Mouse (Mus musculus): ENCODE results near the gene Rnf144b. TPM values are rescaled to one million over a fixed set of nuclear protein-coding genes. Genes with fewer than 3 reads are reported as not detected.

Gene Rnf144b
- polyA plus RNA-seq, 1 experiment from 2014 or later: 3.1 TPM

GRCm38 (mm10) chr13:47156841-47157240, 34.4 kb downstream of the Rnf144b start:
- Histone ChIP-seq H3K9ac (ENCODE audit: low read length) (no peak overlapping the region), H3K4me2 (ENCODE audit: low read depth, low read length) (no peak overlapping the region), H3K36me3 (ENCODE audit: control insufficient read depth, insufficient read depth, low read length) (no peaks in the 10 kb centered on the region), H3K9me3 (replicated peaks; ENCODE audit: control insufficient read depth, low read length) (no peaks in the 10 kb centered on the region), H3K4me1 (ENCODE audit: control insufficient read depth, insufficient read depth, low read length) (no peaks in the 10 kb centered on the region), H3K27ac (ENCODE audit: low read length) (no peak overlapping the region), H3K27me3 (ENCODE audit: control insufficient read depth, insufficient read depth, low read length) (no peaks in the 10 kb centered on the region), H3K4me3 (replicated peaks; ENCODE audit: low read length) (no peak overlapping the region)
- WGBS: 39% methylated on average over 5 of the region's 5 CpGs
- no peak for ATAC-seq (ENCODE audit: insufficient read depth, low FRiP score)

- Histone ChIP-seq H3K27ac (ENCODE audit: low read length) (no peak overlapping the region), H3K4me3 (replicated peaks; ENCODE audit: low read length) (no peak overlapping the region), H3K27me3 (ENCODE audit: control insufficient read depth, insufficient read depth, low read length) (no peaks in the 10 kb centered on the region), H3K36me3 (ENCODE audit: control insufficient read depth, insufficient read depth, low read length) (no peaks in the 10 kb centered on the region), H3K4me2 (ENCODE audit: low read depth, low read length) (no peak overlapping the region), H3K9ac (ENCODE audit: low read length) (no peak overlapping the region), H3K9me3 (replicated peaks; ENCODE audit: control insufficient read depth, low read length) (0 out of 2 replicates have a peak, but pooled peaks cover 4% of the 10 kb centered on the region), H3K4me1 (ENCODE audit: control insufficient read depth, insufficient read depth, low read length) (no peaks in the 10 kb centered on the region)
- WGBS: 87% methylated on average over 5 of the region's 5 CpGs
- no peak for ATAC-seq (ENCODE audit: insufficient read depth, low FRiP score)
These were observed 39.5 kb downstream of the Rnf144b start for GRCm38 (mm10) chr13:47162001-47162400.

GRCm38 (mm10) chr13:47164732-47165131, 42.3 kb downstream of the Rnf144b start:
- H3K9me3 ChIP-seq (replicated peaks; ENCODE audit: control insufficient read depth, low read length): 0 out of 2 replicates have a peak, but pooled peaks cover 4% of the 10 kb centered on the region
- H3K4me2 ChIP-seq (ENCODE audit: low read depth, low read length): no peak overlapping the region
- no peak overlapping the region for H3K27ac ChIP-seq (ENCODE audit: low read length)
- H3K4me3 ChIP-seq (replicated peaks; ENCODE audit: low read length): no peak overlapping the region
- ATAC-seq (ENCODE audit: insufficient read depth, low FRiP score): no peak
- WGBS: 74% methylated on average over 5 of the region's 5 CpGs
- H3K27me3 ChIP-seq (ENCODE audit: control insufficient read depth, insufficient read depth, low read length): no peaks in the 10 kb centered on the region
- H3K4me1 ChIP-seq (ENCODE audit: control insufficient read depth, insufficient read depth, low read length): no peaks in the 10 kb centered on the region
- no peak overlapping the region for H3K9ac ChIP-seq (ENCODE audit: low read length)
- no peaks in the 10 kb centered on the region for H3K36me3 ChIP-seq (ENCODE audit: control insufficient read depth, insufficient read depth, low read length)

- no peak overlapping the region for H3K27ac ChIP-seq (ENCODE audit: low read length)
- no peak overlapping the region for H3K9ac ChIP-seq (ENCODE audit: low read length)
- no peaks in the 10 kb centered on the region for H3K36me3 ChIP-seq (ENCODE audit: control insufficient read depth, insufficient read depth, low read length)
- no peaks in the 10 kb centered on the region for H3K27me3 ChIP-seq (ENCODE audit: control insufficient read depth, insufficient read depth, low read length)
- H3K4me2 ChIP-seq (ENCODE audit: low read depth, low read length): no peak overlapping the region
- H3K4me3 ChIP-seq (replicated peaks; ENCODE audit: low read length): no peak overlapping the region
- no peaks in the 10 kb centered on the region for H3K4me1 ChIP-seq (ENCODE audit: control insufficient read depth, insufficient read depth, low read length)
- H3K9me3 ChIP-seq (replicated peaks; ENCODE audit: control insufficient read depth, low read length): 0 out of 2 replicates have a peak, but pooled peaks cover 4% of the 10 kb centered on the region
- 89% methylated on average over 2 of the region's 2 CpGs for WGBS
- ATAC-seq (ENCODE audit: insufficient read depth, low FRiP score): no peak
These were observed 42.8 kb downstream of the Rnf144b start for GRCm38 (mm10) chr13:47165261-47165660.

- H3K4me1 ChIP-seq (ENCODE audit: control insufficient read depth, insufficient read depth, low read length): no peaks in the 10 kb centered on the region
- ATAC-seq (ENCODE audit: insufficient read depth, low FRiP score): 0 out of 2 replicates have a peak, but pooled peaks have one; percentile 25
- no peak overlapping the region; the same call in 1 of the 2 replicates for H3K27ac ChIP-seq (ENCODE audit: low read length)
- H3K27me3 ChIP-seq (ENCODE audit: control insufficient read depth, insufficient read depth, low read length): no peaks in the 10 kb centered on the region
- no peak overlapping the region for H3K4me3 ChIP-seq (replicated peaks; ENCODE audit: low read length)
- no peaks in the 10 kb centered on the region for H3K9me3 ChIP-seq (replicated peaks; ENCODE audit: control insufficient read depth, low read length)
- 20% methylated on average over 11 of the region's 11 CpGs for WGBS
- H3K4me2 ChIP-seq (ENCODE audit: low read depth, low read length): no peak overlapping the region
- H3K9ac ChIP-seq (ENCODE audit: low read length): no peak overlapping the region
- H3K36me3 ChIP-seq (ENCODE audit: control insufficient read depth, insufficient read depth, low read length): no peaks in the 10 kb centered on the region
These were observed 46.0 kb downstream of the Rnf144b start for GRCm38 (mm10) chr13:47168484-47168883.

- Histone ChIP-seq H3K9me3 (replicated peaks; ENCODE audit: control insufficient read depth, low read length) (no peaks in the 10 kb centered on the region), H3K27me3 (ENCODE audit: control insufficient read depth, insufficient read depth, low read length) (no peaks in the 10 kb centered on the region), H3K36me3 (ENCODE audit: control insufficient read depth, insufficient read depth, low read length) (no peaks in the 10 kb centered on the region), H3K9ac (ENCODE audit: low read length) (no peak overlapping the region), H3K4me3 (replicated peaks; ENCODE audit: low read length) (no peak overlapping the region), H3K4me2 (ENCODE audit: low read depth, low read length) (no peak overlapping the region), H3K27ac (ENCODE audit: low read length) (peak overlapping the region; percentile 70; the same call in 1 of the 2 replicates), H3K4me1 (ENCODE audit: control insufficient read depth, insufficient read depth, low read length) (no peaks in the 10 kb centered on the region)
- 64% methylated on average over 4 of the region's 4 CpGs for WGBS
- no peak for ATAC-seq (ENCODE audit: insufficient read depth, low FRiP score)
These were observed 47.6 kb downstream of the Rnf144b start for GRCm38 (mm10) chr13:47170026-47170425.

GRCm38 (mm10) chr13:47170811-47171555, 48.5 kb downstream of the Rnf144b start:
- Histone ChIP-seq H3K4me1 (ENCODE audit: control insufficient read depth, insufficient read depth, low read length) (no peaks in the 10 kb centered on the region), H3K27ac (ENCODE audit: low read length) (peak overlapping the region; percentile 70), H3K9ac (ENCODE audit: low read length) (no peak overlapping the region), H3K36me3 (ENCODE audit: control insufficient read depth, insufficient read depth, low read length) (no peaks in the 10 kb centered on the region), H3K9me3 (replicated peaks; ENCODE audit: control insufficient read depth, low read length) (no peaks in the 10 kb centered on the region), H3K4me3 (replicated peaks; ENCODE audit: low read length) (no peak overlapping the region), H3K4me2 (ENCODE audit: low read depth, low read length) (no peak overlapping the region), H3K27me3 (ENCODE audit: control insufficient read depth, insufficient read depth, low read length) (no peaks in the 10 kb centered on the region)
- 60% methylated on average over 13 of the region's 13 CpGs for WGBS
- no peak for ATAC-seq (ENCODE audit: insufficient read depth, low FRiP score)

- Histone ChIP-seq H3K27ac (ENCODE audit: low read length) (no peak overlapping the region), H3K4me3 (replicated peaks; ENCODE audit: low read length) (no peak overlapping the region), H3K4me2 (ENCODE audit: low read depth, low read length) (no peak overlapping the region), H3K9me3 (replicated peaks; ENCODE audit: control insufficient read depth, low read length) (no peaks in the 10 kb centered on the region), H3K9ac (ENCODE audit: low read length) (no peak overlapping the region), H3K36me3 (ENCODE audit: control insufficient read depth, insufficient read depth, low read length) (no peaks in the 10 kb centered on the region), H3K27me3 (ENCODE audit: control insufficient read depth, insufficient read depth, low read length) (no peaks in the 10 kb centered on the region), H3K4me1 (ENCODE audit: control insufficient read depth, insufficient read depth, low read length) (no peaks in the 10 kb centered on the region)
- WGBS: 69% methylated on average over 10 of the region's 10 CpGs
- no peak for ATAC-seq (ENCODE audit: insufficient read depth, low FRiP score)
These were observed 50.4 kb downstream of the Rnf144b start for GRCm38 (mm10) chr13:47172891-47173290.

GRCm38 (mm10) chr13:47178182-47178581, 55.7 kb downstream of the Rnf144b start:
- H3K27ac ChIP-seq (ENCODE audit: low read length): no peak overlapping the region
- H3K4me2 ChIP-seq (ENCODE audit: low read depth, low read length): no peak overlapping the region
- no peak overlapping the region for H3K9ac ChIP-seq (ENCODE audit: low read length)
- 61% methylated on average over 8 of the region's 8 CpGs for whole genome bisulfite sequencing
- no peaks in the 10 kb centered on the region for H3K36me3 ChIP-seq (ENCODE audit: control insufficient read depth, insufficient read depth, low read length)
- H3K4me1 ChIP-seq (ENCODE audit: control insufficient read depth, insufficient read depth, low read length): no peaks in the 10 kb centered on the region
- H3K27me3 ChIP-seq (ENCODE audit: control insufficient read depth, insufficient read depth, low read length): no peaks in the 10 kb centered on the region
- H3K9me3 ChIP-seq (replicated peaks; ENCODE audit: control insufficient read depth, low read length): no peaks in the 10 kb centered on the region
- H3K4me3 ChIP-seq (replicated peaks; ENCODE audit: low read length): no peak overlapping the region
- peak; percentile 25; the same call in 1 of the 2 replicates for ATAC-seq (ENCODE audit: insufficient read depth, low FRiP score)
